Mouse (Mus musculus) intestine, embryonic 16.5 days (tissue): ENCODE data around the gene Alox5. TPM values are rescaled to one million over a fixed set of nuclear protein-coding genes. Genes with fewer than 3 reads are reported as not detected.
A peak's percentile ranks its signal among the peaks of the same experiment; 100 is the strongest.

Experiments used
- ATAC-seq: fragments of 200-750 bp; cut with Nextera tagmentation; 2 replicates; pipeline ENCODE4 v1.8.0; 2017; ENCODE audit warnings: moderate TSS enrichment, moderate library complexity
- H3K27ac ChIP-seq: fragments of 300-500 bp; sonication (generic); 2 replicates; pipeline ENCODE4 v1.5.1; 2014; ENCODE audit warnings: mild to moderate bottlenecking, low read length
- H3K27me3 ChIP-seq: fragments of 300-500 bp; sonication (generic); replicated peaks from 2 replicates; pipeline ENCODE4 v1.6.1; 2014; ENCODE audit warnings: low read length, control low read depth, mixed read lengths; ENCODE audit not compliant: control insufficient read depth, insufficient read depth
- H3K36me3 ChIP-seq: fragments of 300-500 bp; sonication (generic); 2 replicates; pipeline ENCODE4 v1.6.1; 2014; ENCODE audit warnings: low read length, control low read depth; ENCODE audit not compliant: control insufficient read depth, insufficient read depth
- H3K4me1 ChIP-seq: fragments of 300-500 bp; sonication (generic); 2 replicates; pipeline ENCODE4 v1.6.1; 2014; ENCODE audit warnings: low read length, control low read depth, mixed read lengths; ENCODE audit not compliant: control insufficient read depth, insufficient read depth
- H3K4me2 ChIP-seq: fragments of 300-500 bp; sonication (generic); 2 replicates; pipeline ENCODE4 v1.6.1; 2014; ENCODE audit warnings: low read depth, low read length, control low read depth
- H3K4me3 ChIP-seq: fragments of 300-500 bp; sonication (generic); 2 replicates; pipeline ENCODE4 v1.5.1; 2014; ENCODE audit warnings: mild to moderate bottlenecking, low read length
- H3K9ac ChIP-seq: fragments of 300-500 bp; sonication (generic); 2 replicates; pipeline ENCODE4 v1.6.1; 2014; ENCODE audit warnings: low read depth, low read length
- H3K9me3 ChIP-seq: fragments of 300-500 bp; sonication (generic); 2 replicates; pipeline ENCODE4 v1.6.1; 2016; ENCODE audit warnings: low read length, control low read depth; ENCODE audit not compliant: control insufficient read depth
- WGBS: fragments of 180-500 bp; shearing (Covaris S2); extraction: QIAGEN DNeasy Blood & Tissue Kit; methylation state at CpG from one replicate; pipeline ENCODE4 v1.1.7; 2014; 5-methylcytosine and 5-hydroxymethylcytosine counted together
- polyA plus RNA-seq: library from polyadenylated mRNA; unstranded; fragments of >200 nt; fragmentation: Nextera tagmentation; extraction: Ambion mirVana; gene quantifications from 2 replicates; pipeline ENCODE4 v1.2.1, GENCODE M21; 2015

Gene Alox5
- polyA plus RNA-seq, 1 experiment from 2014 or later = 2.0 TPM

- Histone ChIP-seq H3K4me1 (peaks cover 20% of the 10 kb centered on the region), H3K9me3 (no peaks in the 10 kb centered on the region), H3K27ac (no peak overlapping the region), H3K36me3 (no peaks in the 10 kb centered on the region), H3K4me2 (no peak overlapping the region), H3K27me3 (no peaks in the 10 kb centered on the region), H3K4me3 (no peak overlapping the region), H3K9ac (no peak overlapping the region)
- ATAC-seq = no peak
- 49% methylated on average over 2 of the region's 2 CpGs for WGBS
Measured at GRCm38 (mm10) chr6:116381605-116382004, 79.4 kb downstream of the Alox5 start.

DNA sequence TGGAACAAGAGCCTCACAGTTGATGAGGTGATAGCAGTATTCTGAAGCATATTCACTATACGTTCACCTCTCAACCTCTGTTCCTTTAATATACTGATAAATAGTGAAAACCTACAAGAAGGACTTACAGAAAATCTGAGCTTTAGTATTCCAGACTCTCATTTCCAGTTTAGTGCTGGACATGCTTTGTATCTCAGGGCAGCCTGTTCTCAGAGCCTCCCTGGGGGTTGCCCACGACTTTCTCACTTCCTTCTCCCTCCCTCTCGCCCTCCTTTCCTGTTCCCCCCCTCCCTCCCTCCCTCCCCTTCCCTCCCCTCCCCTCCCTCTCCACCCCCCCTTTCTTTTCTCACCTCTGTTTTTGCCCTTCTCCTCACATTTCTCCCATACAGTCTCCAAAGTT, 80.8 kb downstream of the Alox5 start:
- H3K9ac ChIP-seq = no peak overlapping the region
- no peak for ATAC-seq
- no peaks in the 10 kb centered on the region for H3K27me3 ChIP-seq
- no peak overlapping the region for H3K4me2 ChIP-seq
- H3K4me3 ChIP-seq = no peak overlapping the region
- H3K36me3 ChIP-seq = no peaks in the 10 kb centered on the region
- no peaks in the 10 kb centered on the region for H3K9me3 ChIP-seq
- WGBS = 49% methylated on average over 2 of the region's 3 CpGs
- H3K4me1 ChIP-seq = peaks cover 9% of the 10 kb centered on the region
- H3K27ac ChIP-seq = no peak overlapping the region

DNA sequence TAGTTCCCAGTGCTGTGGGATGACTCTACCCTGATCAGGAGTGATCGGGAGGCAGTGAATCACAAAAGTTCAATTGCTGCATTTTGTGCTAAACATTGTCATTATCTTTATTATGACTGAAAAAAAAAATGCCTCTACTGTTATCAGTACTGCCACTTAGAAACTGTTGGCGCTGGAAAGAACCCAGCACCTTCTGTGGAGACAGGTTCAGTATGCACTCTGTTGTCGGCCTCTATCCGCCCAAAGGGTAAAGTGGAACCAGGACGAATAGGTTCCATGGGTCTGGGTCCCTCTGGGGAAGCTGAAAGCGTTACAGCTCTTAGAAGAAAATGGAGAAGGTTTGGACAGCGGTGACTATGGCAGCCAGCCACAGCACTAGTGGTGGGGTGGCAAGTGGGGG, 82.1 kb downstream of the Alox5 start:
- Histone ChIP-seq H3K4me3 (no peak overlapping the region), H3K36me3 (no peaks in the 10 kb centered on the region), H3K4me1 (peaks cover 3% of the 10 kb centered on the region; the same call in 1 of the 2 replicates), H3K27ac (no peak overlapping the region), H3K9me3 (no peaks in the 10 kb centered on the region), H3K4me2 (no peak overlapping the region), H3K27me3 (no peaks in the 10 kb centered on the region), H3K9ac (no peak overlapping the region)
- no peak for ATAC-seq
- 86% methylated on average over 7 of the region's 7 CpGs for WGBS

DNA sequence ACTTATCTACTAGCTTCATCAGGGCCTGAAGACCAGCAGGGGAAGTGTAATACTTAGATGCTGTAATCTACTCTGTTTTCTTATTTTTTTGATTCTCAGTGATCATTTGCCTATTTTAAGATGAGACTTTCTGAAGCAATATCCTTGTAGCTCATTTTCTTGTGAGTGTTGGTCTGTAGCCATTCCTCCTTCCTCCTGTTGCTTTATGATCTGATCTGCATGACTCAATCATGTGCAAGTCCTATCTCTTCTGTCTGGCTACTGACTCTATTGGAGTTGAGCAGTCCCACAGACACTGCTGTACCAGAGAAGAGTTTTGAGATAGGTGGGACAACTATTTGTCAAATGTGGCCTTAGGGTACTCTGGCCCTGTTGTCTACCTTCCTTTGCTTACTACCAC, 86.4 kb downstream of the Alox5 start:
- Histone ChIP-seq H3K9me3 (no peaks in the 10 kb centered on the region), H3K4me2 (no peak overlapping the region), H3K9ac (no peak overlapping the region), H3K36me3 (no peaks in the 10 kb centered on the region), H3K4me3 (no peak overlapping the region), H3K27ac (no peak overlapping the region), H3K27me3 (no peaks in the 10 kb centered on the region), H3K4me1 (peaks cover 11% of the 10 kb centered on the region)
- no peak for ATAC-seq

DNA sequence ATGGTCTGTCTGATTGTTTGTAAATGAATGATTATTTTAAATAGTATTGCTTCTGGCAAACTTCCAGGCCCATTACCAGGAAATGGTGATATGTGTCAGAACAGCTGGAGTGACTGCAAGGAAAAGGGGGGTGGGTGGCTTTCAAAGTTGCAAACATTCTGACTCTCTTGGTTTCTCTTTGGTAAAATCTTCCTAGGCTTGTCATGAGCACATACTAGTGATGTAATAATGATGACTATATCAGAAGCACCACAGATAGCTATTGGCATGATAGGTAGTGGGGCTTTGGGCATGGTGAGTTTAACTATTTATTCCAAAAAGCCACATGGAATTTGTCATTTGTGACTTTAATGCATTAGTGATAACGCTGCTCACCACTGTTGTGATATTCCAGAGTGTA, 86.8 kb downstream of the Alox5 start:
- H3K9me3 ChIP-seq = no peaks in the 10 kb centered on the region
- no peak overlapping the region for H3K27ac ChIP-seq
- H3K9ac ChIP-seq = no peak overlapping the region
- H3K4me3 ChIP-seq = no peak overlapping the region
- ATAC-seq = no peak
- peaks cover 12% of the 10 kb centered on the region for H3K4me1 ChIP-seq
- no peaks in the 10 kb centered on the region for H3K36me3 ChIP-seq
- H3K4me2 ChIP-seq = no peak overlapping the region
- WGBS = 75% methylated on average over 1 of the region's 1 CpGs
- H3K27me3 ChIP-seq = no peaks in the 10 kb centered on the region

DNA sequence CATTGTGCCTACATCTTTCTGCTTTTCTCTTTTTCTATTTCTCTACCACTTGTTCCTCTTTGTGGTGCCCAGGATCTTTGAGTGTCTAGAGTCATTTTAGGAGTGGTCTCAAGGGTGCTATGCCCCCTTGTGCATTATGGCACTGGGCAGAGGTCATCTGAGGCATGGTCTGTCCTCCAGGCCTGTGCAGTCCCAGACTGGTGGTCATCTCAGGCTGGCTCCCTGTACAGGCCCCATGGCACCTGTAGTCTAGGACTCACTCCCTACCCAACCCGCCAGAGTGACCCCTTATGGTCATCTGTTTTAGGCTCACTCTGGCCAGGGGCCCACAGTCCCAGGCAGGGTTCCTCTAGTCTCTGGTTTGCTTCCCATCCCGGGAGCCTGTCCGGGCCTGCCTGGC, 89.5 kb downstream of the Alox5 start:
- Histone ChIP-seq H3K27ac (no peak overlapping the region), H3K4me2 (no peak overlapping the region), H3K9me3 (no peaks in the 10 kb centered on the region), H3K4me3 (no peak overlapping the region), H3K27me3 (no peaks in the 10 kb centered on the region), H3K9ac (no peak overlapping the region), H3K36me3 (no peaks in the 10 kb centered on the region), H3K4me1 (peaks cover 12% of the 10 kb centered on the region)
- no peak for ATAC-seq
- 89% methylated on average over 3 of the region's 3 CpGs for WGBS

DNA sequence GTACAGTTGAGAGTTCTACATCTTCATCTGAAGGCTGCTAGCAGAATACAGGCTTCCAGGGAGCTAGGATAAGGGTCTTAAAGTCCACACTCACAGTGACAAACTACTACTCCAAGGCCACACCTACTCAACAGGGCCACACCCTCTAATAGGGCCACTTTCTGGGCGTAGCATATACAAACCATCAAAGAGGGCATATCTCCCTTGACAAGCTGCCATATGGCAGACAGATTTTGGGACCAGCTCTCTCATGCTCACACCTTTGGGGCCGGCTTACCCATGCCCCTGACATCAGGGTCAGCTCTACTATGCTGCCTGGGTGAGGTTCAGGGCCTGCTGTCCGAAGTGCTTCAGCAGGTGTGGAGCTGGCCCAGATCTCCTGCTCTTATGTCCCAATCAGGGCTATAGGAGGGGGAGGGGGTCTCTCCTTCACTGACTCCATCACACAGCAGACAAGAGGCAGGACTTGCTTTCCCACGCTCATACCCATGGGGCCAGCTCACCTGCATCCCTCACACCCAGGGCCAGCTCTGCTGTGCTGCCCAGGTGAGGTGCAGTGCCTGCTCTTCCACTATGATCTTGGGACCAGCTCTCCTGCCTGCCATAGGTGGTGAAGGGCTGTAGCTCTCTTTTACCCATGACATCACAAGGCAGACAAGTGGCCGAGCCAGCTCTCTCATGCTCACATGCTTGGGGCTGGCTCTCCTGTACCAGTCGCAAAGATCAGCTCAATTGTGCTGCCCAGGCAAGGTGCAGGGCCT, 90.6 kb downstream of the Alox5 start:
- H3K9ac ChIP-seq = no peak overlapping the region
- peaks cover 12% of the 10 kb centered on the region for H3K4me1 ChIP-seq
- peak; percentile 90 for ATAC-seq
- no peak overlapping the region for H3K27ac ChIP-seq
- H3K36me3 ChIP-seq = no peaks in the 10 kb centered on the region
- WGBS = 73% methylated on average over 6 of the region's 6 CpGs
- H3K9me3 ChIP-seq = no peaks in the 10 kb centered on the region
- no peak overlapping the region for H3K4me3 ChIP-seq
- H3K27me3 ChIP-seq = no peaks in the 10 kb centered on the region
- H3K4me2 ChIP-seq = no peak overlapping the region

- Histone ChIP-seq H3K27me3 (no peaks in the 10 kb centered on the region), H3K4me1 (peaks cover 12% of the 10 kb centered on the region), H3K4me3 (no peak overlapping the region), H3K36me3 (no peaks in the 10 kb centered on the region), H3K9ac (no peak overlapping the region), H3K4me2 (no peak overlapping the region), H3K9me3 (no peaks in the 10 kb centered on the region), H3K27ac (peak overlapping the region; percentile 21; the same call in 1 of the 2 replicates)
- peak; percentile 83 for ATAC-seq
- WGBS = 68% methylated on average over 1 of the region's 1 CpGs
Measured at GRCm38 (mm10) chr6:116369811-116370210, 91.2 kb downstream of the Alox5 start.

GRCm38 (mm10) chr6:116367971-116368370, 93.0 kb downstream of the Alox5 start:
- Histone ChIP-seq H3K9me3 (no peaks in the 10 kb centered on the region), H3K4me2 (no peak overlapping the region), H3K9ac (no peak overlapping the region), H3K27me3 (no peaks in the 10 kb centered on the region), H3K4me1 (peaks cover 9% of the 10 kb centered on the region), H3K36me3 (no peaks in the 10 kb centered on the region), H3K4me3 (no peak overlapping the region), H3K27ac (no peak overlapping the region)
- ATAC-seq = no peak
- WGBS = 84% methylated on average over 11 of the region's 11 CpGs

- Histone ChIP-seq H3K36me3 (no peaks in the 10 kb centered on the region), H3K27me3 (no peaks in the 10 kb centered on the region), H3K4me3 (no peak overlapping the region), H3K4me2 (no peak overlapping the region), H3K27ac (no peak overlapping the region), H3K4me1 (peaks cover 2% of the 10 kb centered on the region; the same call in 1 of the 2 replicates), H3K9ac (no peak overlapping the region), H3K9me3 (no peaks in the 10 kb centered on the region)
- 85% methylated on average over 4 of the region's 4 CpGs for WGBS
- ATAC-seq = no peak
Measured at GRCm38 (mm10) chr6:116361993-116362392, 99.0 kb downstream of the Alox5 start.
